Mouse (Mus musculus) NIH3T3 (cell line): ENCODE measurements around the gene Yars.
A peak's percentile ranks its signal among the peaks of the same experiment; 100 is the strongest.

Source experiments
- DNase-seq: peaks from one replicate; pipeline ENCODE4 v3.0.0-alpha.2; 2012; ENCODE audit warnings: low read depth

The Yars gene

GRCm38 (mm10) chr4:129189542-129190519 lies at the start of gene Yars, which contains the start of gene S100pbp:
Gene Yars, plus strand, starts transcription at chr4:129189760.
Gene S100pbp, minus strand, starts transcription at chr4:129189727.
- peak; percentile 99 for DNase-seq

- DNase-seq: no peak
These were observed 48.8 kb upstream of the Yars start for GRCm38 (mm10) chr4:129140808-129141207.

- no peak for DNase-seq
These were observed 47.8 kb upstream of the Yars start for GRCm38 (mm10) chr4:129141560-129142438.

GRCm38 (mm10) chr4:129142439-129143045 lies 47.0 kb upstream of the Yars start:
- no peak for DNase-seq

GRCm38 (mm10) chr4:129143509-129143908 lies 46.1 kb upstream of the Yars start:
- DNase-seq: no peak

GRCm38 (mm10) chr4:129144401-129145367 lies 44.9 kb upstream of the Yars start:
- peak; percentile 75 for DNase-seq

GRCm38 (mm10) chr4:129145411-129145810 lies 44.1 kb upstream of the Yars start:
- DNase-seq: no peak

GRCm38 (mm10) chr4:129145943-129146342 lies 43.6 kb upstream of the Yars start:
- no peak for DNase-seq

- DNase-seq: no peak
These were observed 43.2 kb upstream of the Yars start for GRCm38 (mm10) chr4:129146392-129146791.

GRCm38 (mm10) chr4:129147552-129148103 lies 41.9 kb upstream of the Yars start:
- DNase-seq: no peak

- peak; percentile 62 for DNase-seq
These were observed 40.2 kb upstream of the Yars start for GRCm38 (mm10) chr4:129149321-129149720.

GRCm38 (mm10) chr4:129151276-129151811 lies 38.2 kb upstream of the Yars start:
- no peak for DNase-seq

GRCm38 (mm10) chr4:129157541-129157940 lies 32.0 kb upstream of the Yars start:
- DNase-seq: no peak

GRCm38 (mm10) chr4:129158549-129158948 lies 31.0 kb upstream of the Yars start:
- DNase-seq: no peak

- DNase-seq: no peak
These were observed 28.5 kb upstream of the Yars start for GRCm38 (mm10) chr4:129161076-129161475.

GRCm38 (mm10) chr4:129161581-129162255 lies 27.8 kb upstream of the Yars start:
- DNase-seq: no peak

- DNase-seq: peak; percentile 23
These were observed 17.0 kb upstream of the Yars start for GRCm38 (mm10) chr4:129172529-129172928.

GRCm38 (mm10) chr4:129179560-129179959 lies 10.0 kb upstream of the Yars start:
- DNase-seq: peak; percentile 38

GRCm38 (mm10) chr4:129188041-129188659 lies 1.4 kb upstream of the Yars start:
- no peak for DNase-seq
